In genomic region chr19:28165901-28166361, GRCm38 (mm10) we compare ENCODE assay signal across 8 mouse cellular contexts.
DNase-seq lines count a peak whose midpoint lies in the region; ATAC-seq and TF ChIP-seq lines count a peak whose summit lies in the region.

No protein-coding gene starts in this region.

- intact Hi-C loops in gastrocnemius, adult 2 months (cut with DNase I): loop anchor here (10.0 kb wide), 2 partner anchors 559 to 589 kb away; no protein-coding TSS in a partner anchor
- intact Hi-C loops in left cerebral cortex, postnatal 36 days (cut with DNase I): loop anchor here (1.0 to 10.0 kb wide), 4 partner anchors 459 to 701 kb away; no protein-coding TSS in a partner anchor

- peak overlapping the region; percentile 33 for H3K4me2 ChIP-seq in midbrain, embryonic 14.5 days (ENCODE audit: low read length)
- peak overlapping the region; percentile 51 for H3K4me2 ChIP-seq in stomach, embryonic 16.5 days (ENCODE audit: low read depth, low read length)

- 52% methylated on average over 15 of the region's 15 CpGs for WGBS in embryonic facial prominence, embryonic 10.5 days
- WGBS in kidney, adult 2 months: 47% methylated on average over 15 of the region's 15 CpGs
- 36% methylated on average over 15 of the region's 15 CpGs for whole genome bisulfite sequencing in midbrain, embryonic 14.5 days
- WGBS in stomach, embryonic 16.5 days: 27% methylated on average over 15 of the region's 15 CpGs

- 0 out of 2 replicates have a peak, but pooled peaks cover 2% of the 10 kb centered on the region for H3K4me1 ChIP-seq in embryonic facial prominence, embryonic 10.5 days
- peaks cover 4% of the 10 kb centered on the region for H3K4me1 ChIP-seq in kidney, adult 2 months (ENCODE audit: control insufficient read depth, insufficient read depth, low read length)
- H3K4me1 ChIP-seq in midbrain, embryonic 14.5 days (ENCODE audit: control insufficient read depth, insufficient read depth, low read length): no peaks in the 10 kb centered on the region
- no peaks in the 10 kb centered on the region for H3K4me1 ChIP-seq in stomach, embryonic 16.5 days (ENCODE audit: control insufficient read depth, insufficient read depth, low read length)

- no peak overlapping the region for H3K9ac ChIP-seq in midbrain, embryonic 14.5 days (replicated peaks; ENCODE audit: low read length)
- peak overlapping the region; percentile 51; the same call in 1 of the 2 replicates for H3K9ac ChIP-seq in stomach, embryonic 16.5 days (ENCODE audit: low read length)

- DNase-seq in gastrocnemius, adult 2 months: peak; percentile 21
- no peak for DNase-seq in gastrocnemius, adult 8-10 months (ENCODE audit: low spot score in 2 of 2)
- peak; percentile 75 for DNase-seq in embryonic facial prominence, embryonic 10.5 days (ENCODE audit: low spot score)
- DNase-seq in heart, adult 8-10 months (ENCODE audit: low spot score): peak; percentile 59
- peak; percentile 80 for DNase-seq in kidney, adult 2 months
- DNase-seq in left cerebral cortex, postnatal 36 days (ENCODE audit: low spot score in 2 of 2): peak; percentile 57 to 72
- DNase-seq in midbrain, embryonic 14.5 days: peak; percentile 89

- H3K36me3 ChIP-seq in embryonic facial prominence, embryonic 10.5 days (replicated peaks): no peaks in the 10 kb centered on the region
- H3K36me3 ChIP-seq in kidney, adult 2 months (ENCODE audit: control insufficient read depth, insufficient read depth, low read length): no peaks in the 10 kb centered on the region
- no peaks in the 10 kb centered on the region for H3K36me3 ChIP-seq in midbrain, embryonic 14.5 days (ENCODE audit: control insufficient read depth, insufficient read depth, low read length)
- H3K36me3 ChIP-seq in stomach, embryonic 16.5 days (ENCODE audit: control insufficient read depth, insufficient read depth, low read length): no peaks in the 10 kb centered on the region

- no peak for TF ChIP-seq POLR2A in kidney, adult 2 months (IDR thresholded peaks at IDR 0.05; ENCODE audit: low read depth, low read length)

- peak; percentile 61 for TF ChIP-seq CTCF in gastrocnemius, adult 2 months (IDR thresholded peaks at IDR 0.05)
- peak; percentile 62 for TF ChIP-seq CTCF in kidney, adult 2 months (conservative IDR thresholded peaks at IDR 0.05; ENCODE audit: insufficient read depth, insufficient read length, low read depth, low read length)

- no peak overlapping the region for H3K27ac ChIP-seq in gastrocnemius, adult 2 months
- no peak overlapping the region for H3K27ac ChIP-seq in embryonic facial prominence, embryonic 10.5 days (replicated peaks)
- no peak overlapping the region for H3K27ac ChIP-seq in kidney, adult 2 months (ENCODE audit: insufficient read depth, low read depth, low read length)
- 0 out of 2 replicates have a peak overlapping the region, but pooled peaks have one; percentile 50 for H3K27ac ChIP-seq in midbrain, embryonic 14.5 days (replicated peaks; ENCODE audit: low read depth, low read length)
- no peak overlapping the region for H3K27ac ChIP-seq in stomach, embryonic 16.5 days (ENCODE audit: low read length)

- no peaks in the 10 kb centered on the region for H3K9me3 ChIP-seq in embryonic facial prominence, embryonic 10.5 days
- no peaks in the 10 kb centered on the region for H3K9me3 ChIP-seq in midbrain, embryonic 14.5 days (ENCODE audit: control insufficient read depth, low read length)
- no peaks in the 10 kb centered on the region for H3K9me3 ChIP-seq in stomach, embryonic 16.5 days (replicated peaks; ENCODE audit: control insufficient read depth, low read length)

- H3K4me3 ChIP-seq in gastrocnemius, adult 2 months: peak overlapping the region; percentile 34
- no peak overlapping the region for H3K4me3 ChIP-seq in embryonic facial prominence, embryonic 10.5 days
- H3K4me3 ChIP-seq in kidney, adult 2 months (ENCODE audit: insufficient read depth, low read depth, low read length): no peak overlapping the region
- H3K4me3 ChIP-seq in midbrain, embryonic 14.5 days (replicated peaks; ENCODE audit: low read depth, low read length): no peak overlapping the region
- H3K4me3 ChIP-seq in stomach, embryonic 16.5 days (replicated peaks; ENCODE audit: low read length): peak overlapping the region; percentile 34

- ATAC-seq in midbrain, embryonic 14.5 days (ENCODE audit: low FRiP score, low TSS enrichment): peak; percentile 77; the same call in 1 of the 2 replicates
- ATAC-seq in stomach, embryonic 16.5 days (ENCODE audit: insufficient read depth, low FRiP score): peak; percentile 85

- H3K27me3 ChIP-seq in embryonic facial prominence, embryonic 10.5 days (replicated peaks; ENCODE audit: low read depth, poor library complexity, severe bottlenecking): no peaks in the 10 kb centered on the region
- no peaks in the 10 kb centered on the region for H3K27me3 ChIP-seq in kidney, adult 2 months (replicated peaks; ENCODE audit: control insufficient read depth, insufficient read depth, low read length)
- H3K27me3 ChIP-seq in midbrain, embryonic 14.5 days (ENCODE audit: control insufficient read depth, insufficient read depth, low read length): no peaks in the 10 kb centered on the region
- no peaks in the 10 kb centered on the region for H3K27me3 ChIP-seq in stomach, embryonic 16.5 days (ENCODE audit: control insufficient read depth, insufficient read depth, low read length)

Comparison
In these comparisons a context has a peak if more than half of its experiments do, and no peak if none do; other contexts are left out.
1. DNase-seq: peak in gastrocnemius, adult 2 months (single experiment), embryonic facial prominence, embryonic 10.5 days (single experiment), heart, adult 8-10 months (single experiment), kidney, adult 2 months (single experiment), left cerebral cortex, postnatal 36 days (2 of 2) and midbrain, embryonic 14.5 days (single experiment); none in gastrocnemius, adult 8-10 months (0 of 2).
2. H3K4me3 ChIP-seq: peak in gastrocnemius, adult 2 months (single experiment) and stomach, embryonic 16.5 days (single experiment); none in embryonic facial prominence, embryonic 10.5 days (single experiment), kidney, adult 2 months (single experiment) and midbrain, embryonic 14.5 days (single experiment).